Mouse (Mus musculus) liver, postnatal 0 days (tissue): Measurements from ENCODE around the gene Car14. TPM values are rescaled to one million over a fixed set of nuclear protein-coding genes. Genes with fewer than 3 reads are reported as not detected.

Experiments used
- ATAC-seq: fragments of 200-750 bp; cut with Nextera tagmentation; 2 replicates; pipeline ENCODE4 v1.8.0; 2017; ENCODE audit warnings: mild to moderate bottlenecking, moderate library complexity
- DNase-seq: peaks from one replicate; pipeline ENCODE4 v3.0.0-alpha.2; 2016
- H3K27ac ChIP-seq: fragments of 300-500 bp; sonication (generic); 2 replicates; pipeline ENCODE4 v1.5.1; 2014; ENCODE audit warnings: antibody characterized with exemption, moderate library complexity, mild to moderate bottlenecking, low read depth
- H3K27me3 ChIP-seq: fragments of 300-500 bp; sonication (generic); 2 replicates; pipeline ENCODE4 v1.6.1; 2014; ENCODE audit warnings: low read length, control low read depth, mixed read lengths; ENCODE audit not compliant: insufficient read depth
- H3K36me3 ChIP-seq: fragments of 300-500 bp; sonication (generic); replicated peaks from 2 replicates; pipeline ENCODE4 v1.6.1; 2014; ENCODE audit warnings: mild to moderate bottlenecking, control low read depth, low read length, moderate library complexity, mixed read lengths; ENCODE audit not compliant: insufficient read depth
- H3K4me1 ChIP-seq: fragments of 300-500 bp; sonication (generic); 2 replicates; pipeline ENCODE4 v1.6.1; 2014; ENCODE audit warnings: antibody characterized with exemption, mild to moderate bottlenecking, control low read depth; ENCODE audit not compliant: insufficient read depth
- H3K4me2 ChIP-seq: fragments of 300-500 bp; sonication (generic); 2 replicates; pipeline ENCODE4 v1.6.1; 2014; ENCODE audit warnings: low read depth, mild to moderate bottlenecking, low read length, moderate library complexity, mixed read lengths
- H3K4me3 ChIP-seq: fragments of 300-500 bp; sonication (generic); 2 replicates; pipeline ENCODE4 v1.5.1; 2014; ENCODE audit warnings: low read depth, low read length
- H3K9ac ChIP-seq: fragments of 300-500 bp; sonication (generic); replicated peaks from 2 replicates; pipeline ENCODE4 v1.6.1; 2014; ENCODE audit warnings: mild to moderate bottlenecking, moderate library complexity
- H3K9me3 ChIP-seq: fragments of 300-500 bp; sonication (generic); 2 replicates; pipeline ENCODE4 v1.6.1; 2016; ENCODE audit warnings: mild to moderate bottlenecking, control low read depth, low read length, mixed read lengths
- CTCF ChIP-seq: sonication (generic); IDR thresholded peaks from 2 replicates; pipeline ENCODE4 v1.5.1; 2016; ENCODE audit warnings: antibody characterized with exemption, low read depth
- EP300 ChIP-seq: IDR thresholded peaks from 2 replicates; pipeline ENCODE4 v1.6.1; 2016; ENCODE audit warnings: antibody characterized with exemption, low read depth, mild to moderate bottlenecking
- WGBS: fragments of 180-500 bp; shearing (Covaris S2); extraction: QIAGEN DNeasy Blood & Tissue Kit; methylation state at CpG from one replicate; pipeline ENCODE4 v1.1.7; 2014; ENCODE audit not compliant: insufficient replicate concordance; 5-methylcytosine and 5-hydroxymethylcytosine counted together
- polyA plus RNA-seq: library from polyadenylated mRNA; unstranded; fragments of >200 nt; fragmentation: Nextera tagmentation; extraction: Ambion mirVana; gene quantifications from 2 replicates; pipeline ENCODE4 v1.2.1, GENCODE M21; 2015

The Car14 gene
- polyA plus RNA-seq, 1 experiment from 2014 or later, result 17.3 TPM

DNA sequence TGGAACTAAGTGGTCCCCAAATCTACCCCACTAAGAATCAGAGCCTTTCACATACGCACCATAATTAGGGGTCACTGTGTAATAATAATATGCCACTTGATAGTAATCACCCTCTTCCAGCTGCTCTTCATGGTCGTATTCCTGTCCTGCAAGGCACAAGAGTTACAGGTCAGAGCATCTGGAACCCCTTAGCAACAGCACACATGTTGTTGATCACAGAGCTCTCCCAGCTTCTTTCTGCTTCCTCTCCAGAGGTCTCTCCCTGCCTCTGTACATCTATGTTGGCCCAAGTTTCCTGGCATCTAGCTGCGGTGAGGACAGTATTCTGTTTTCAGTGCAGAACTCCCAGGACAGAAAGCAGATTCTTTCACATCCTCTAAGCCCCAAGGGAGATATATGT is 14.8 kb downstream of the Car14 start:
- DNase-seq, result no peak
- 77% methylated on average over 3 of the region's 3 CpGs for WGBS
- no peak overlapping the region for H3K4me3 ChIP-seq
- H3K36me3 ChIP-seq, result no peaks in the 10 kb centered on the region
- no peaks in the 10 kb centered on the region for H3K9me3 ChIP-seq
- no peaks in the 10 kb centered on the region for H3K27me3 ChIP-seq
- no peak for ATAC-seq
- no peak overlapping the region for H3K4me2 ChIP-seq
- peaks cover 25% of the 10 kb centered on the region for H3K4me1 ChIP-seq
- TF ChIP-seq EP300 (no peak), CTCF (no peak)
- no peak overlapping the region for H3K9ac ChIP-seq
- no peak overlapping the region for H3K27ac ChIP-seq

DNA sequence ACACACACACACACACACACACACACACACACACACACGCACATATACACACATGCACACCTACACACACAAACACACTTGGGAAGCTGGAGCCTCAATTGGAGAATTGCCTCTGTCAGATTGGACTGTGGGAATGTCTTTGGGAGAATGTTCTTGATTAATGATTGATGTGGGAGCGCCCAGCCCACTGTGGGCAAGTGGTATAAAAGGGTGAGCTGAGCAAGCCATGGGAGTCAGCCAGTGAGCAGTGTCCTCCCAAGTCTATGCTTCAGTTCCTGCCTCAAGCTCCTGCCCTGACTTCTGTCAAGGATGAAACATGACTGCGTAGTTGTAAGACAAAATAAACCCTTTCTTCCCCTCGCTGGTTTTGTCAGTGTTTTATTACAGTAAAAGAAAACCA is 16.9 kb downstream of the Car14 start:
- TF ChIP-seq EP300, result no peak
- no peak for TF ChIP-seq CTCF
- 73% methylated on average over 3 of the region's 4 CpGs for WGBS
- no peak overlapping the region for H3K27ac ChIP-seq
- H3K9me3 ChIP-seq, result no peaks in the 10 kb centered on the region
- peak; percentile 17 for DNase-seq
- H3K36me3 ChIP-seq, result no peaks in the 10 kb centered on the region
- H3K4me2 ChIP-seq, result no peak overlapping the region
- no peak for ATAC-seq
- H3K4me1 ChIP-seq, result peaks cover 25% of the 10 kb centered on the region
- H3K4me3 ChIP-seq, result no peak overlapping the region
- H3K27me3 ChIP-seq, result no peaks in the 10 kb centered on the region
- H3K9ac ChIP-seq, result no peak overlapping the region

DNA sequence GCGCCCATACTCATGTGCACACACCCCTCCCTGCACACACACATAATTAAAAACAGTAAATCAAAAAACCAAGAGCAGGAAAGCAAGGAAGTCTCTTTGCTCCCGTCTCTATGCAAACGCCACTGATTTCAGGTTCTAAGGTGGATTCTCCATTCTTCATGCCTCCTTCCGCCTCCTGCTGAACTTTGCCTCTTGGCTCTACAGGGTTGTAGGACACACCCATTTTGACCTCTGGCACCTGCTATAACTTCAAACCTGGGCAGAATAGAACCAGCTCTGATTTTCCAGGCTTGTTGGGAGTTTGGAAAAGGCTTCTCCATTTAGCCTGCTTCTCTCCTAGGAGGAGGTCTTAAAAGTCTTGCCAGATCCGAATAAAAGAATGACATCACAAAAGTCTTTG is 20.1 kb downstream of the Car14 start:
- ATAC-seq, result no peak
- Histone ChIP-seq H3K9me3 (no peaks in the 10 kb centered on the region), H3K4me3 (no peak overlapping the region), H3K27ac (no peak overlapping the region), H3K9ac (no peak overlapping the region), H3K27me3 (no peaks in the 10 kb centered on the region), H3K36me3 (no peaks in the 10 kb centered on the region), H3K4me2 (no peak overlapping the region), H3K4me1 (peaks cover 15% of the 10 kb centered on the region)
- no peak for DNase-seq
- TF ChIP-seq EP300, result no peak
- no peak for TF ChIP-seq CTCF
- WGBS, result 75% methylated on average over 5 of the region's 5 CpGs

DNA sequence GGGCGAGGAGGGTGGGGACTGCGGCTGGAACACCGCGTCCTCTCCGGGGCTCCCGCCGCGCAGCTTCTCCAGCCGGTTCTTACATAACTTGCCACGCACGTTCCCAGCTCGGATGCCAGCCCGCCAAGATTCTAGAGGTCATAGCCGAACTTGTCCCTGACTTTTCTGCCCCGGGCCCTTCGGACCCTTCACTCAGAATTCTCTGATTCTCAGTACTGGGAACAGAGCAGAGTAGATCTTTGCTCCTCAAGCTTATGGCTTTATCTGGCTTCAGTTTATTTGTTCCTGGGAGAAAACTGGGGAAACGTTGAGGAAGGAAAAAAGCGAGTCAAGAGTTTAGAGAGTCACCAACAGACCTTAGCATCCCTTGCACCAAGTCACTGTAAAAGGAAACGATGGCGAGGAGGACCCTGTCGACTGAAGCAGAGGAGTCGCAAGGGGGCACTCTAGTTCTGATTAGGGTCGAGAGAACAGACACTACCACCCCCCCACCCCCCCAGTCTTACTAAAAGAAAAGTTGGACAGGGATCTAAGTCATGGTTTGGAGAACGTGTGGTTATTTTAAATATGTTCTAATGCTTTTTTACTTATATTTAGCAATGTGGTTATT is 21.6 kb downstream of the Car14 start:
- Histone ChIP-seq H3K4me3 (peak overlapping the region; percentile 46), H3K36me3 (no peaks in the 10 kb centered on the region), H3K27me3 (no peaks in the 10 kb centered on the region), H3K9me3 (no peaks in the 10 kb centered on the region), H3K4me1 (peaks cover 18% of the 10 kb centered on the region), H3K4me2 (peak overlapping the region; percentile 72), H3K27ac (peak overlapping the region; percentile 22; the same call in 1 of the 2 replicates), H3K9ac (no peak overlapping the region)
- DNase-seq, result peak; percentile 72
- no peak for TF ChIP-seq EP300
- peak; percentile 66 for TF ChIP-seq CTCF
- no peak for ATAC-seq
- WGBS, result 2% methylated on average over 24 of the region's 24 CpGs

DNA sequence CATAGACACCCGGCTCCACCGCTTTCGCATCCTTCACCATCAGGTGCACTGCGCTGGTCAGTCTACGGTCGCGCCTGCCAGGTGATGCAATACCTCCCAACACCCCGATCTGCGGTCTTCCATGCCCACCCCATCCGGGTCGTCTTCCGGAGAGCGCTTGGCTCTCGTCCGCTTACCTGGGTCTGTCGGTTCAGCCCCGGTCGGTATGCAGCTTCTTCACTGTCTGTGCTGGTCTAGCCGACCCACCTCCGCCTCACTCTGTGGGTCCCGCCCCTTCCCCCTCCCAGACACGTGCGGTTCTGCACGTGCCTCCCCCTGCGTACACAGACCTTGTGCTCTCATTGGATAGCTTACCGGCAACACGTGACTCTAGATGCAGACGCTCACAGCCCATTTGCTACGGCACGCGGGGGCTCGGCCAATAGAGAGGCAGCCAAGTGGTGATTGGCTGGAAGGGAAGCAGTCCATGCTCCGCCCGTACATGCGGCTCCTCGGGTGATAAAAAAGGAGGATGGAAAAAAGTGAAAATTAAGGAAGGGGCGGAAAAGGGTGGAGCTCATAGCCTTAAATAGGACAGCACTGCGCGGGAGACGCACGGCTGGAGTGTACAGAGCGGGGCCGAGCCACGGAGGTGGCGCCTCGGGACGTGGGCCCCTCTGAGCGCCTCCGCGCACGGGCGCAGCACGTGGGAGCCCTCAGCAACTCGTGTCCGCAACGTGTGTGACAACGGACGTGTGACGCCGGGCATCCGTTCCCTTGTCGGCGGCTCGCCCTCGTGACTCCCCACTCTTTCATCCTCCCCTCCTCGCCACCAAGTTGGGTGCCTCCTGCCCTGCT is 22.3 kb downstream of the Car14 start, which contains the start of gene Ciart:
Ciart (minus strand) TSS at position 273 of the 837 bp plus-strand sequence.
- no peak within 1 kb of the TSS; the same call in 1 of the 2 replicates for H3K9ac ChIP-seq
- TF ChIP-seq CTCF (no peak), EP300 (no peak)
- peak; percentile 89 for DNase-seq
- H3K4me2 ChIP-seq, result peak within 1 kb of the TSS; percentile 72
- H3K36me3 ChIP-seq, result no peaks in the 10 kb centered on the region
- peak within 1 kb of the TSS; percentile 46 for H3K4me3 ChIP-seq
- under 1% methylated on average over 50 of the region's 66 CpGs for WGBS
- no peaks in the 10 kb centered on the region for H3K27me3 ChIP-seq
- peak; percentile 93 for ATAC-seq
- H3K27ac ChIP-seq, result peak within 1 kb of the TSS; percentile 22; the same call in 1 of the 2 replicates
- H3K9me3 ChIP-seq, result no peaks in the 10 kb centered on the region
- peaks cover 18% of the 10 kb centered on the region for H3K4me1 ChIP-seq

DNA sequence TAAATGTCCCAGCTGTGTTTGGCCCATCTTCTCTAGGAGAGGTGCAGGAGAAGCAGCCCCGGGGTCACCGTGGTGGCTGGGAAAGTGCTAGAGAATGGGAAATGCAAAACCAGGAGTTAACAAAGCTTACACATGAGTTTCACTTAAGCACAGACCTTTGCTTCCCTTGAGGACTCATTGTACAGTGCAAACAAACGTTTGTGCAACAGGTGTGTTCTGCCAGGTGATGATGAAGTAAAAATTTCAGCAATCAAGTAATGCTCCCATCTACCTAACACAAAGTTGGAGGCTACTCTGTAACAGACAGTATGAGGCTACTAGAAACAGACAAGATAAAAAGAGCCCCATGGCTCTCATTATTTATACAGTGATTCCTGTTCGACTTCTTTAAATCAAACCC is 25.4 kb downstream of the Car14 start:
- no peak overlapping the region for H3K9ac ChIP-seq
- peak overlapping the region; percentile 62; the same call in 1 of the 2 replicates for H3K27ac ChIP-seq
- no peaks in the 10 kb centered on the region for H3K9me3 ChIP-seq
- WGBS, result 72% methylated on average over 4 of the region's 4 CpGs
- H3K4me3 ChIP-seq, result no peak overlapping the region
- no peak overlapping the region for H3K4me2 ChIP-seq
- DNase-seq (no peak), ATAC-seq (peak; percentile 14)
- H3K4me1 ChIP-seq, result peaks cover 18% of the 10 kb centered on the region
- TF ChIP-seq CTCF, result no peak
- TF ChIP-seq EP300, result no peak
- no peaks in the 10 kb centered on the region for H3K36me3 ChIP-seq
- no peaks in the 10 kb centered on the region for H3K27me3 ChIP-seq
